Mouse (Mus musculus) forebrain, postnatal 0 days (tissue): ENCODE measurements around the gene Zglp1. TPM values are rescaled to one million over a fixed set of nuclear protein-coding genes. Genes with fewer than 3 reads are reported as not detected.
"Not testable (repeated sequence)": the region's sequence is repeated elsewhere in the genome, so short reads cannot be mapped to it uniquely, and the experiment has no call there.

Experiments
- ATAC-seq: fragments of 200-750 bp; cut with Nextera tagmentation; 2 replicates; pipeline ENCODE4 v1.8.0; 2017; ENCODE audit warnings: mild to moderate bottlenecking, moderate library complexity
- DNase-seq: peaks from one replicate; pipeline ENCODE4 v3.0.0-alpha.2; 2015
- H3K27ac ChIP-seq: fragments of 300-500 bp; sonication (generic); 2 replicates; pipeline ENCODE4 v1.5.1; 2014; ENCODE audit warnings: low read depth, mild to moderate bottlenecking, antibody characterized with exemption, low read length, moderate library complexity, mixed read lengths
- H3K27me3 ChIP-seq: fragments of 300-500 bp; sonication (generic); 2 replicates; pipeline ENCODE4 v1.6.1; 2014; ENCODE audit warnings: mild to moderate bottlenecking, low read length, mixed read lengths; ENCODE audit not compliant: insufficient read depth
- H3K36me3 ChIP-seq: fragments of 300-500 bp; sonication (generic); 2 replicates; pipeline ENCODE4 v1.6.1; 2014; ENCODE audit warnings: mild to moderate bottlenecking, moderate library complexity; ENCODE audit not compliant: insufficient read depth
- H3K4me1 ChIP-seq: fragments of 300-500 bp; sonication (generic); 2 replicates; pipeline ENCODE4 v1.6.1; 2014; ENCODE audit warnings: antibody characterized with exemption; ENCODE audit not compliant: insufficient read depth
- H3K4me2 ChIP-seq: fragments of 300-500 bp; sonication (generic); 2 replicates; pipeline ENCODE4 v1.6.1; 2014; ENCODE audit warnings: low read depth, mild to moderate bottlenecking, moderate library complexity
- H3K4me3 ChIP-seq: fragments of 300-500 bp; sonication (generic); 2 replicates; pipeline ENCODE4 v1.5.1; 2014; ENCODE audit warnings: low read depth, low read length, mixed read lengths
- H3K9ac ChIP-seq: fragments of 300-500 bp; sonication (generic); 2 replicates; pipeline ENCODE4 v1.6.1; 2014; ENCODE audit warnings: mild to moderate bottlenecking
- H3K9me3 ChIP-seq: fragments of 300-500 bp; sonication (generic); 2 replicates; pipeline ENCODE4 v1.6.1; 2016; ENCODE audit warnings: low read length
- CTCF ChIP-seq: sonication (generic); IDR thresholded peaks from 2 replicates; pipeline ENCODE4 v1.5.1; 2016; ENCODE audit warnings: antibody characterized with exemption, control low read depth, low read depth
- WGBS: fragments of 180-500 bp; shearing (Covaris S2); extraction: QIAGEN DNeasy Blood & Tissue Kit; methylation state at CpG from one replicate; pipeline ENCODE4 v1.1.7; 2014; 5-methylcytosine and 5-hydroxymethylcytosine counted together
- polyA plus RNA-seq: library from polyadenylated mRNA; unstranded; fragments of >200 nt; fragmentation: Nextera tagmentation; extraction: Ambion mirVana; gene quantifications from 2 replicates; pipeline ENCODE4 v1.2.1, GENCODE M21; 2015
- total RNA-seq: library from RNA; depleted of rRNA; stranded (reverse); fragments of >200 nt; gene quantifications from 2 replicates; pipeline ENCODE4 v1.2.3, GENCODE M21; 2014

Gene Zglp1
- total and polyA plus RNA-seq, 2 experiments from 2014 or later = 0.56 TPM; not detected in 1

DNA sequence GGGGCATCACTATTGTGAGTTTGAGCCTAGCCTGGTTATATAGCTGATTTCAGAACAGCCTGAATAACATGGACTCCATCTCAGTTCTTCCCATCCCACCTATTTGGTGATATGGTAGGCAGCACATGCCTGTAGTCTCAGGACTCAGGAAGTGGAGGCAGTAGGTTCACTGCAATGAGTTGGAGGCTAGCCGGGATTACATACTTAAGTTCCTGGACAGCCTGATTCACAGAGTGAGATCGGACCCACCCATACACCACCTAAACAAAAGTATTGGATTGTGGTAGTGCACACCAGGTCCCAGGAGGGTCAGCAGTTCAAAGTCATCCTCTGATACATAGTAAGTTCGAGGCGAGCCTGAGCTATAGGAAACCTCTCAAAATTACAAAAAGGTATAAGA is 5.7 kb upstream of the Zglp1 start:
- H3K9ac ChIP-seq = peak overlapping the region; percentile 77
- WGBS = 14% methylated on average over 4 of the region's 4 CpGs
- peak overlapping the region; percentile 84 for H3K4me3 ChIP-seq
- H3K4me2 ChIP-seq = peak overlapping the region; percentile 97
- H3K4me1 ChIP-seq = peaks cover 7% of the 10 kb centered on the region; the same call in 1 of the 2 replicates
- DNase-seq = no peak
- H3K27ac ChIP-seq = no peak overlapping the region
- H3K9me3 ChIP-seq = no peaks in the 10 kb centered on the region
- no peak for TF ChIP-seq CTCF
- H3K27me3 ChIP-seq = no peaks in the 10 kb centered on the region
- H3K36me3 ChIP-seq = peaks cover 37% of the 10 kb centered on the region
- peak; percentile 2; the same call in 1 of the 2 replicates for ATAC-seq

DNA sequence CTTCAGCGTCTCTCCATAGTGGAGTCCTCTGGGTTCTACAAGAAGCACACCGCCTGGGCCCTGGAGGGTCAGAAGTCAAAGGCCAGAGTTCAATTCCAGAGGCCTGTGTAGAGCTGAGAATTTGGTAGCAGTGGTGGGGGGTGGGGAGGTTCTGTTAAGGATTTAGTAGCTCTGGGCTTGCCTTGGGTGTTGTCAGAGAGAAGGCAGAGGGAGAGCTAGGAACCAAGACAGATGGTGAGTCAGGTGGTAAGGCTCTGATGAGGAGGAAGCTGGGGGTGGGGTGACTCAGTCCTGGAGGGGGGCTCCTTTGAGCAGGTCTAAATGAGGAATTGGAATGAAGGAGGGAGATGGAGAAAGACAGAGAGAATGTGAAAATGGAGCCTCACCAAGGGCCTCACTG is 4.0 kb downstream of the Zglp1 start:
- Histone ChIP-seq H3K27me3 (no peaks in the 10 kb centered on the region), H3K27ac (no peak overlapping the region), H3K9ac (no peak overlapping the region), H3K4me3 (no peak overlapping the region), H3K9me3 (no peaks in the 10 kb centered on the region), H3K4me2 (no peak overlapping the region), H3K4me1 (no peaks in the 10 kb centered on the region), H3K36me3 (peaks cover 31% of the 10 kb centered on the region)
- no peak for TF ChIP-seq CTCF
- ATAC-seq (no peak; the same call in 1 of the 2 replicates), DNase-seq (no peak)
- 84% methylated on average over 2 of the region's 2 CpGs for WGBS

DNA sequence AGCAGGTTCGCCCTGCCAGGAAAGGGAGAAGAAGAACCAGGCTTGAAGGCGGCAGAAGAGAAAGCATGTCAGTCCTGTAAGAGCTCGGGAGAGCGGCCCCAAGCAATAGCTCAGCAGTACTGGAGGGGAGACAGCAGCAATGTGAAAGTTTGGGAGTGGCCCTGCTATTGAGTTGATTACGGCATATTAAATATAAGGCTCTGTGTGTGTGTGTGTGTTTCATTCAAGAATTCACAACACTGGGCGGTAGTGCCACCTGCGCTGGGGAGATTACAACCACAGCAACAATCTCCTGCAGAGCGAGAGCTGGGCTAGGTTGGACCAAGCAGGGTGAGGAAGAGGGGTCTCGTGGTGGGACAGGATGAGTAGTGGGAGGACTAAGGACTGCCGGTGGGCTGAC is 15.3 kb downstream of the Zglp1 start:
- Histone ChIP-seq H3K27ac (no peak overlapping the region), H3K36me3 (no peaks in the 10 kb centered on the region), H3K4me1 (no peaks in the 10 kb centered on the region), H3K9ac (no peak overlapping the region), H3K27me3 (no peaks in the 10 kb centered on the region), H3K4me2 (no peak overlapping the region), H3K4me3 (no peak overlapping the region), H3K9me3 (no peaks in the 10 kb centered on the region)
- ATAC-seq (no peak), DNase-seq (no peak)
- no peak for TF ChIP-seq CTCF
- 70% methylated on average over 10 of the region's 10 CpGs for WGBS

DNA sequence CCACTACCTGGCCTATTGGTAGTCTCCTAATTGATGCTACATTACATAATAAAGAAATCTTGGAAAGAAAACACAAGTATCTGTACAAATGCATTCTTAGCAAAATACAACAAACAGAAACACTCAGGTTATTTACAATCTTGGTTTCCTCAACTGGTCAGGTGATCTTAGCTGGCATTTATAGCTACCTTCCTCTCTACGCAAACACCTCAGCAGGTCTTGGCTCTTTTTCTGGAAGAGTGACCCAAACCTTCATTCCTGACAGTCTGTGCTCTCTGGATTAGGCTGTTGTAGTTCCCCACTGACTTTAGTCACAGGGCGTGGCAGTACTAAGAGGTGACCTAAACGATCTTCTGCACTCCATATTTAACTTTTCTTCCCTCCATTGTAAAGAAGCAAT is 21.7 kb downstream of the Zglp1 start:
- no peak overlapping the region for H3K9ac ChIP-seq
- no peak overlapping the region for H3K4me3 ChIP-seq
- no peak overlapping the region for H3K4me2 ChIP-seq
- no peaks in the 10 kb centered on the region for H3K4me1 ChIP-seq
- no peaks in the 10 kb centered on the region for H3K36me3 ChIP-seq
- no peaks in the 10 kb centered on the region for H3K27me3 ChIP-seq
- TF ChIP-seq CTCF = no peak
- H3K27ac ChIP-seq = no peak overlapping the region
- no peaks in the 10 kb centered on the region for H3K9me3 ChIP-seq
- no peak for ATAC-seq
- 93% methylated on average over 3 of the region's 3 CpGs for WGBS
- no peak for DNase-seq

DNA sequence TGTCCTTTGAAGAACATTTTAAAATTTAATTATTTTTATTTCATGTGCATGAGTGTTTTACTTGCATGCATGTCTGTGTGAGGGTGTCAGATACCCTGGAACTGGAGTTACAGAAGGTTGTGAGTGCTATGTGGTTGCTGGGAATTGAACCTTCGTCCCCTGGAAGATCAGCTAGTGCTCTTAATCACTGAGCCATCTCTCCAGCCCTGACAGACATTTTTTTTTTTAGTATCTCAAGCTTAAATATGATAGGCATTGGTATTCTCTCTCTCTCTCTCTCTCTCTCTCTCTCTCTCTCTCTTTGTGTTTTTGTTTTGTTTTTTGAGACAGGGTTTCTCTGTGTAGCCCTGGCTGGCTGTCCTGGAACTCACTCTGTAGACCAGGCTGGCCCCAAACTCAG is 22.1 kb downstream of the Zglp1 start:
- H3K27me3 ChIP-seq, H3K27ac ChIP-seq, H3K9me3 ChIP-seq, DNase-seq, H3K36me3 ChIP-seq, H3K4me2 ChIP-seq, H3K4me3 ChIP-seq, H3K9ac ChIP-seq, ATAC-seq, H3K4me1 ChIP-seq: not testable (repeated sequence)
- WGBS = 56% methylated on average over 1 of the region's 1 CpGs

DNA sequence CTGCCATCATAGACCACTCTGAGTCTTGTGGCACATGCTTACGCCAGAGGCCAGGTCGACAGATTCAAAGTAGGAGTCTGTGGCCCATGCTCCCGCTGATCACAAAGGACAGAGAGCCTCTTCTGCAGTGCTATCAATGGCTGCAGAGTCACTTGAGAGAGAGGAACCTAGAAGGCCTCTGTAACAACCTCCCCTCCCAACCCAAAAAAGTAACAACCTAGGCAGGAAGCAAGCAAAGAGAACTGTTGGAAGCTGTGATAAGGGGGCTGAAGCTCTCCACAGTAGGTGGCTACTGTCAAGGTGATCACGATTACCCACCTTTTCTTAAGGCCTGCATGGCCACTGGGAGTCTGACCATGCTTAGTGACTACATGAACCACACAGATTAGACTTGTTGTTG is 23.3 kb downstream of the Zglp1 start:
- Histone ChIP-seq H3K36me3 (no peaks in the 10 kb centered on the region), H3K27ac (no peak overlapping the region), H3K4me2 (no peak overlapping the region), H3K4me1 (no peaks in the 10 kb centered on the region), H3K9ac (no peak overlapping the region), H3K9me3 (no peaks in the 10 kb centered on the region), H3K27me3 (peaks cover 4% of the 10 kb centered on the region; the same call in 1 of the 2 replicates), H3K4me3 (no peak overlapping the region)
- TF ChIP-seq CTCF = no peak
- DNase-seq (no peak), ATAC-seq (no peak)
- 93% methylated on average over 4 of the region's 4 CpGs for WGBS

DNA sequence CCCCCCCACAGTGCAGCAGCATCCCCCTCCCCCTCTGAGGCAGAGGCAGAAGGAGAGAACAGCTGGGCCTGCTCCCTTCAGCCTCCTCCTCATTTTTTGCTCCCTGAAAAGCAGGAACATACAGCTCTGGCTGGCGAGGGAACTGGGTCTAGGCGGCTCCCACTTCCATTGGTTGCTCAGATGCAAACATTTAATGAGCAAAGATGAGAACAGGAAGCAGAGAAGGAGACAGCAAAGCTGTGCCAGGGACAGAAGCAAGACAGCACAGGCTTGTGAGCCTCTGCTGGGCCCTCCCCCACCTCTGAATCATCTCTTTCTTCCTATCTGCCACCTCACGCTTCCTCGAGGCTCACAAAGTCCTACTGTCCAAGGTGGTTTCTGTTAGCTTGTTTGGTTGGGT is 25.6 kb downstream of the Zglp1 start:
- 40% methylated on average over 4 of the region's 4 CpGs for WGBS
- no peak overlapping the region for H3K4me2 ChIP-seq
- DNase-seq (no peak), ATAC-seq (no peak)
- H3K9me3 ChIP-seq = no peaks in the 10 kb centered on the region
- H3K4me3 ChIP-seq = no peak overlapping the region
- no peaks in the 10 kb centered on the region; the same call in 1 of the 2 replicates for H3K4me1 ChIP-seq
- peaks cover 19% of the 10 kb centered on the region for H3K27me3 ChIP-seq
- TF ChIP-seq CTCF = no peak
- no peaks in the 10 kb centered on the region for H3K36me3 ChIP-seq
- no peak overlapping the region for H3K27ac ChIP-seq
- no peak overlapping the region for H3K9ac ChIP-seq

DNA sequence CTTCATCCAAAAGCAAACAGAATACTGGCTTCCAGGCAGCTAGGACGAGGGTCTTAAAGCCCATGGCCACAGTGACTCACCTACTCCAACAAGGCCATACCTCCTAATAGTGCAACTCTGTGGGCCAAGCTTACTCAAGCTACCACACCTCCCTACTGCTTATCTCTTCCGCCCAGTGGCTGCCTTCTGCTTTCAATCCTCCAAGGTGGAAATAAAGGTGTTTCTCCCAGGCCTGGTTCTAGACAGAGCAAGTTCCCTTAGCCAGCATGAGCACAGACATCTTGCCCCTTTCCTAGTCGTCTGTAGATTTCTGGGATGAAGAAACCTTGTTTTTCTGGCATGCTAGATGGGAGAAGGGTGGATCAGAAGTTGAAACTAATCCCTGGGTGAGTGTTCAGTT is 27.1 kb downstream of the Zglp1 start:
- ATAC-seq (no peak), DNase-seq (no peak)
- Histone ChIP-seq H3K4me1 (peaks cover 4% of the 10 kb centered on the region; the same call in 1 of the 2 replicates), H3K4me3 (no peak overlapping the region), H3K4me2 (no peak overlapping the region), H3K27ac (no peak overlapping the region), H3K27me3 (peaks cover 35% of the 10 kb centered on the region), H3K36me3 (no peaks in the 10 kb centered on the region), H3K9me3 (no peaks in the 10 kb centered on the region), H3K9ac (no peak overlapping the region)
- 73% methylated on average over 3 of the region's 3 CpGs for WGBS
- TF ChIP-seq CTCF = no peak
